Mouse (Mus musculus) spleen, adult 2 months (tissue): Measurements from ENCODE around the gene Themis3. TPM values are rescaled to one million over a fixed set of nuclear protein-coding genes. Genes with fewer than 3 reads are reported as not detected.
"Not testable (repeated sequence)": the region's sequence is repeated elsewhere in the genome, so short reads cannot be mapped to it uniquely, and the experiment has no call there.

Experiments
- DNase-seq, 2 experiments: peaks; one replicate each; pipeline versions ENCODE4 v3.0.0 to v3.0.0-alpha.2; 2012 to 2021; ENCODE audit warnings: low spot score in 2 of 2, low read depth in 1 of 2
- H3K27ac ChIP-seq: fragments of 200-500 bp; 2 replicates; pipeline ENCODE4 v1.5.1; 2012; ENCODE audit warnings: low read length, inconsistent platforms; ENCODE audit not compliant: insufficient read depth
- H3K27me3 ChIP-seq: fragments of 200-500 bp; 2 replicates; pipeline ENCODE4 v1.6.1; 2012; ENCODE audit warnings: mild to moderate bottlenecking, moderate library complexity, low read length, inconsistent platforms; ENCODE audit not compliant: control insufficient read depth, insufficient read depth
- H3K36me3 ChIP-seq: fragments of 200-500 bp; 2 replicates; pipeline ENCODE4 v1.6.1; 2012; ENCODE audit warnings: mild to moderate bottlenecking, low read length, inconsistent platforms; ENCODE audit not compliant: control insufficient read depth, insufficient read depth
- H3K4me1 ChIP-seq: fragments of 200-500 bp; 2 replicates; pipeline ENCODE4 v1.6.1; 2011; ENCODE audit warnings: inconsistent platforms; ENCODE audit not compliant: control insufficient read depth, insufficient read depth, insufficient read length
- H3K4me3 ChIP-seq: fragments of 200-500 bp; 2 replicates; pipeline ENCODE4 v1.5.1; 2011; ENCODE audit warnings: mild to moderate bottlenecking, inconsistent platforms; ENCODE audit not compliant: insufficient read depth, insufficient read length; ENCODE audit errors: extremely low read depth
- CTCF ChIP-seq: fragments of 200-500 bp; IDR thresholded peaks from 2 replicates; pipeline ENCODE4 v1.5.1; 2011; ENCODE audit warnings: mild to moderate bottlenecking, inconsistent platforms; ENCODE audit not compliant: insufficient read depth, insufficient read length, insufficient replicate concordance; ENCODE audit errors: extremely low read depth
- POLR2A ChIP-seq: fragments of 200-500 bp; IDR thresholded peaks from 2 replicates; pipeline ENCODE4 v1.6.1; 2011; ENCODE audit warnings: low read depth, low read length, inconsistent platforms
- WGBS: fragments of 180-500 bp; shearing (Covaris S2); methylation state at CpG from one replicate; pipeline ENCODE4 v1.1.7; 2018; 5-methylcytosine and 5-hydroxymethylcytosine counted together
- polyA plus RNA-seq: library from polyadenylated mRNA; depleted of rRNA; stranded (reverse); fragments of >200 nt; gene quantifications from 2 replicates; pipeline ENCODE4 v1.2.3, GENCODE M21; 2012

The Themis3 gene
- polyA plus RNA-seq, 1 experiment, result not detected

- no peak for DNase-seq
- no peaks in the 10 kb centered on the region for H3K36me3 ChIP-seq
- H3K4me1 ChIP-seq, result no peaks in the 10 kb centered on the region
- H3K4me3 ChIP-seq, result no peak overlapping the region
- WGBS, result 88% methylated on average over 17 of the region's 17 CpGs
- H3K27me3 ChIP-seq, result no peaks in the 10 kb centered on the region
- no peak for TF ChIP-seq CTCF
- TF ChIP-seq POLR2A, result no peak
- H3K27ac ChIP-seq, result no peak overlapping the region
These were observed 35.8 kb downstream of the Themis3 start for GRCm38 (mm10) chr17:66558404-66559317.

- H3K27ac ChIP-seq, result no peak overlapping the region
- 83% methylated on average over 4 of the region's 4 CpGs for WGBS
- no peaks in the 10 kb centered on the region for H3K36me3 ChIP-seq
- no peak for TF ChIP-seq CTCF
- no peak for TF ChIP-seq POLR2A
- no peaks in the 10 kb centered on the region for H3K4me1 ChIP-seq
- no peak for DNase-seq
- H3K27me3 ChIP-seq, result no peaks in the 10 kb centered on the region
- H3K4me3 ChIP-seq, result no peak overlapping the region
These were observed 41.7 kb downstream of the Themis3 start for GRCm38 (mm10) chr17:66552690-66553089.

GRCm38 (mm10) chr17:66550486-66550885 lies 43.9 kb downstream of the Themis3 start:
- H3K36me3 ChIP-seq, result no peaks in the 10 kb centered on the region
- H3K4me3 ChIP-seq, result no peak overlapping the region
- WGBS, result 92% methylated on average over 5 of the region's 5 CpGs
- TF ChIP-seq POLR2A (no peak), CTCF (no peak)
- no peaks in the 10 kb centered on the region for H3K4me1 ChIP-seq
- no peak for DNase-seq
- no peak overlapping the region for H3K27ac ChIP-seq
- H3K27me3 ChIP-seq, result no peaks in the 10 kb centered on the region

GRCm38 (mm10) chr17:66532285-66532684 lies 62.1 kb downstream of the Themis3 start:
- H3K4me3 ChIP-seq, result no peak overlapping the region
- 73% methylated on average over 1 of the region's 1 CpGs for WGBS
- TF ChIP-seq CTCF, result no peak
- no peak for TF ChIP-seq POLR2A
- no peak overlapping the region for H3K27ac ChIP-seq
- DNase-seq, result no peak
- H3K36me3 ChIP-seq, result no peaks in the 10 kb centered on the region
- no peaks in the 10 kb centered on the region for H3K27me3 ChIP-seq
- H3K4me1 ChIP-seq, result no peaks in the 10 kb centered on the region

- TF ChIP-seq CTCF (no peak), POLR2A (no peak)
- Histone ChIP-seq H3K36me3 (no peaks in the 10 kb centered on the region), H3K4me1 (no peaks in the 10 kb centered on the region), H3K4me3 (no peak overlapping the region), H3K27ac (no peak overlapping the region), H3K27me3 (no peaks in the 10 kb centered on the region)
- DNase-seq, result no peak
- 89% methylated on average over 5 of the region's 5 CpGs for WGBS
These were observed 71.0 kb downstream of the Themis3 start for GRCm38 (mm10) chr17:66523396-66523795.

GRCm38 (mm10) chr17:66522631-66523030 lies 71.8 kb downstream of the Themis3 start:
- H3K36me3 ChIP-seq, H3K27me3 ChIP-seq, DNase-seq, H3K4me1 ChIP-seq, H3K4me3 ChIP-seq, H3K27ac ChIP-seq: not testable (repeated sequence)
- WGBS, result 92% methylated on average over 1 of the region's 1 CpGs
